Mouse (Mus musculus) CH12.LX (cell line): ENCODE results near the gene Slc9a3r1. TPM values are rescaled to one million over a fixed set of nuclear protein-coding genes. Genes with fewer than 3 reads are reported as not detected.

ENCODE experiments used
- DNase-seq: peaks from one replicate; pipeline ENCODE4 v3.0.0-alpha.2; 2013; ENCODE audit errors: extremely low read depth
- H3K27ac ChIP-seq: 2 replicates; pipeline ENCODE4 v1.5.1; 2012; ENCODE audit warnings: low read depth, mild to moderate bottlenecking, control low read depth, moderate library complexity; ENCODE audit not compliant: insufficient read depth
- H3K27me3 ChIP-seq: replicated peaks from 2 replicates; pipeline ENCODE3; 2012; ENCODE audit warnings: inconsistent platforms
- H3K36me3 ChIP-seq, 2 experiments: replicated peaks in 1 of 2; 2 replicates each; pipeline versions ENCODE3 to v1.6.1; 2012; ENCODE audit warnings: inconsistent platforms in 1 of 2, low read length in 1 of 2, mild to moderate bottlenecking in 1 of 2, mixed read lengths in 1 of 2, moderate library complexity in 1 of 2; ENCODE audit not compliant: control insufficient read depth in 1 of 2, insufficient read depth in 1 of 2
- H3K4me1 ChIP-seq, 2 experiments: 2 replicates each; pipeline ENCODE4 v1.6.1; 2012; ENCODE audit warnings: inconsistent platforms in 1 of 2, moderate library complexity in 1 of 2; ENCODE audit not compliant: insufficient read depth in 2 of 2, control insufficient read depth in 1 of 2
- H3K4me2 ChIP-seq: 2 replicates; pipeline ENCODE4 v1.6.1; 2012; ENCODE audit warnings: low read depth, mild to moderate bottlenecking, control low read depth; ENCODE audit not compliant: poor library complexity, insufficient read depth, severe bottlenecking
- H3K4me3 ChIP-seq, 3 experiments: fragments of 150-350 bp in 1 of 3; sonication (generic) in 1 of 3; replicated peaks in 1 of 3; 2 replicates each; pipeline versions ENCODE3 to v1.5.1; 2011 to 2012; ENCODE audit warnings: low read depth in 2 of 3, low read length in 2 of 3, mild to moderate bottlenecking in 2 of 3, moderate library complexity in 2 of 3, control low read depth in 1 of 3, improper control_type of control experiment in 1 of 3, inconsistent platforms in 1 of 3, mixed read lengths in 1 of 3; ENCODE audit not compliant: poor library complexity in 1 of 3
- H3K79me2 ChIP-seq: replicated peaks from 2 replicates; pipeline ENCODE4 v1.6.1; 2012; ENCODE audit warnings: mild to moderate bottlenecking, moderate library complexity; ENCODE audit not compliant: control insufficient read depth, poor library complexity, insufficient read depth, severe bottlenecking; ENCODE audit errors: extremely low read depth
- H3K9ac ChIP-seq: 2 replicates; pipeline ENCODE4 v1.6.1; 2012; ENCODE audit warnings: low read depth, mild to moderate bottlenecking, control low read depth, moderate library complexity; ENCODE audit not compliant: insufficient read depth
- H3K9me3 ChIP-seq: replicated peaks from 2 replicates; pipeline ENCODE3; 2012; ENCODE audit warnings: low read length, inconsistent platforms, mixed read lengths
- BHLHE40 ChIP-seq: IDR thresholded peaks from 2 replicates; pipeline ENCODE4 v1.6.1; 2011; ENCODE audit warnings: mild to moderate bottlenecking, low read depth, low read length, improper control_type of control experiment
- CHD1 ChIP-seq: IDR thresholded peaks from 2 replicates; pipeline ENCODE4 v1.6.1; 2012; ENCODE audit warnings: low read depth, low read length, improper control_type of control experiment, inconsistent platforms
- CTCF ChIP-seq, 2 experiments: IDR thresholded peaks in 1 of 2; conservative IDR thresholded peaks in 1 of 2; 2 replicates each; pipeline ENCODE4 v1.5.1; 2011 to 2012; ENCODE audit warnings: low read depth in 2 of 2, low read length in 2 of 2, improper control_type of control experiment in 1 of 2, inconsistent platforms in 1 of 2, mild to moderate bottlenecking in 1 of 2, moderate library complexity in 1 of 2
- E2F4 ChIP-seq: IDR thresholded peaks from 2 replicates; pipeline ENCODE4 v1.6.1; 2011; ENCODE audit warnings: low read depth, low read length, improper control_type of control experiment; ENCODE audit not compliant: insufficient replicate concordance
- GABPA ChIP-seq: IDR thresholded peaks from 2 replicates; pipeline ENCODE4 v1.6.1; 2012; ENCODE audit warnings: low read depth, low read length, improper control_type of control experiment, inconsistent platforms; ENCODE audit not compliant: insufficient replicate concordance
- IRF4 ChIP-seq: IDR thresholded peaks from 2 replicates; pipeline ENCODE4 v1.6.1; 2014; ENCODE audit warnings: low read depth, mild to moderate bottlenecking, inconsistent platforms, low read length, improper control_type of control experiment
- JUN ChIP-seq: IDR thresholded peaks from 2 replicates; pipeline ENCODE4 v1.6.1; 2011; ENCODE audit warnings: low read depth, mild to moderate bottlenecking, low read length, improper control_type of control experiment, moderate library complexity; ENCODE audit not compliant: insufficient read depth
- JUND ChIP-seq: conservative IDR thresholded peaks from 2 replicates; pipeline ENCODE4 v1.6.1; 2011; ENCODE audit warnings: low read depth, low read length, improper control_type of control experiment
- KAT2A ChIP-seq: IDR thresholded peaks from 2 replicates; pipeline ENCODE4 v1.6.1; 2012; ENCODE audit warnings: low read length, improper control_type of control experiment, inconsistent platforms; ENCODE audit not compliant: insufficient replicate concordance
- MAFK ChIP-seq: IDR thresholded peaks from 2 replicates; pipeline ENCODE4 v1.6.1; 2011; ENCODE audit warnings: low read length, improper control_type of control experiment; ENCODE audit not compliant: insufficient replicate concordance
- MAX ChIP-seq: IDR thresholded peaks from 2 replicates; pipeline ENCODE4 v1.6.1; 2011; ENCODE audit warnings: low read length, improper control_type of control experiment
- MAZ ChIP-seq: IDR thresholded peaks from 2 replicates; pipeline ENCODE4 v1.6.1; 2012; ENCODE audit warnings: low read depth, mild to moderate bottlenecking, inconsistent platforms, low read length, improper control_type of control experiment, moderate library complexity
- MYC ChIP-seq: IDR thresholded peaks from 2 replicates; pipeline ENCODE4 v1.6.1; 2011; ENCODE audit warnings: low read depth, mild to moderate bottlenecking, improper control_type of control experiment, low read length
- POLR2A ChIP-seq: IDR thresholded peaks from 2 replicates; pipeline ENCODE4 v1.6.1; 2011; ENCODE audit warnings: low read depth, mild to moderate bottlenecking, improper control_type of control experiment, low read length
- RCOR1 ChIP-seq: conservative IDR thresholded peaks from 2 replicates; pipeline ENCODE4 v1.6.1; 2012; ENCODE audit warnings: low read depth, mild to moderate bottlenecking, inconsistent platforms, low read length, improper control_type of control experiment
- SIN3A ChIP-seq: IDR thresholded peaks from 2 replicates; pipeline ENCODE4 v1.6.1; 2012; ENCODE audit warnings: low read length, improper control_type of control experiment, inconsistent platforms
- SMC3 ChIP-seq: IDR thresholded peaks from 2 replicates; pipeline ENCODE4 v1.6.1; 2011; ENCODE audit warnings: low read depth, low read length, improper control_type of control experiment
- USF1 ChIP-seq: IDR thresholded peaks from 2 replicates; pipeline ENCODE4 v1.6.1; 2014; ENCODE audit warnings: low read depth, mild to moderate bottlenecking, inconsistent platforms, low read length, improper control_type of control experiment
- USF2 ChIP-seq: conservative IDR thresholded peaks from 2 replicates; pipeline ENCODE4 v1.6.1; 2011; ENCODE audit warnings: low read depth, low read length, improper control_type of control experiment
- ZC3H11A ChIP-seq: IDR thresholded peaks from 2 replicates; pipeline ENCODE4 v1.6.1; 2012; ENCODE audit warnings: low read depth, mild to moderate bottlenecking, inconsistent platforms, low read length, improper control_type of control experiment
- ZKSCAN1 ChIP-seq: IDR thresholded peaks from 2 replicates; pipeline ENCODE4 v1.6.1; 2012; ENCODE audit warnings: low read depth, inconsistent platforms, low read length, improper control_type of control experiment, borderline replicate concordance
- ZNF384 ChIP-seq: IDR thresholded peaks from 2 replicates; pipeline ENCODE4 v1.6.1; 2012; ENCODE audit warnings: low read depth, low read length, improper control_type of control experiment, inconsistent platforms
- dilution Hi-C: fragments of 300-500 bp; cut with MboI; formaldehyde crosslinking; loops from 2 replicates; pipeline ENCODE4 v1.14.3; 2020; ENCODE audit warnings: low sequenced_read_pairs; ENCODE audit not compliant: extremely low pct_unique_long_range_greater_than_20kb, extremely low pct_ligation_motif_present
- in situ Hi-C: fragments of 300-500 bp; cut with MboI; formaldehyde crosslinking; loops from 3 replicates; pipeline ENCODE4 v1.14.3; 2019; ENCODE audit warnings: low sequenced_read_pairs, low pct_ligation_motif_present, low pct_unique_long_range_greater_than_20kb, mixed read lengths
- polyA plus RNA-seq: library from polyadenylated mRNA; unstranded; fragments of >175 nt; gene quantifications from 2 replicates; pipeline ENCODE4 v1.2.1, GENCODE M21; 2012; ENCODE audit warnings: low read depth; ENCODE audit not compliant: insufficient read length
- total RNA-seq, 2 experiments: library from RNA; depleted of rRNA; stranded (reverse); fragments of 300-350 nt in 1 of 2; fragments of >200 nt in 1 of 2; gene quantifications; 2 replicates each; pipeline ENCODE4 v1.2.3; 2012 to 2014

Gene Slc9a3r1
- total and polyA plus RNA-seq, 3 experiments, result 51.9 to 69.0 (median 63.7) TPM

GRCm38 (mm10) chr11:115215123-115215522, 52.0 kb downstream of the Slc9a3r1 start:
- H3K9me3 ChIP-seq, result no peaks in the 10 kb centered on the region
- H3K4me1 ChIP-seq, result peaks cover 0 to 7% of the 10 kb centered on the region in 2 experiments; a peak in 3 of 4 replicates
- H3K36me3 ChIP-seq, result peaks cover 10 to 84% of the 10 kb centered on the region in 2 experiments
- in situ Hi-C loops, result loop anchor here (10.0 kb wide), 1 partner anchor 260 kb away; the partner anchor contains the start of gene Armc7
- no peaks in the 10 kb centered on the region for H3K27me3 ChIP-seq
- DNase-seq, result no peak
- no peak overlapping the region for H3K4me2 ChIP-seq
- dilution Hi-C loops, result no loop called here
- H3K4me3 ChIP-seq, result no peak overlapping the region
- no peak overlapping the region for H3K9ac ChIP-seq
- H3K27ac ChIP-seq, result no peak overlapping the region
- H3K79me2 ChIP-seq, result no peaks in the 10 kb centered on the region
- no peak for TF ChIP-seq KAT2A
- TF ChIP-seq MYC, result no peak
- no peak for TF ChIP-seq USF2
- no peak for TF ChIP-seq SIN3A
- no peak for TF ChIP-seq BHLHE40

GRCm38 (mm10) chr11:115217439-115218410, 54.6 kb downstream of the Slc9a3r1 start:
- H3K9ac ChIP-seq, result no peak overlapping the region
- no peak for DNase-seq
- H3K27ac ChIP-seq, result no peak overlapping the region
- no peak overlapping the region for H3K4me3 ChIP-seq
- no peak overlapping the region for H3K4me2 ChIP-seq
- H3K4me1 ChIP-seq, result no peaks in the 10 kb centered on the region; a peak in 2 of 4 replicates
- no peaks in the 10 kb centered on the region for H3K79me2 ChIP-seq
- H3K27me3 ChIP-seq, result no peaks in the 10 kb centered on the region
- peaks cover 7 to 78% of the 10 kb centered on the region in 2 experiments for H3K36me3 ChIP-seq
- in situ Hi-C loops (loop anchor here (10.0 kb wide), 1 partner anchor 257 kb away; the partner anchor contains the start of gene Armc7), dilution Hi-C loops (no loop called here)
- H3K9me3 ChIP-seq, result no peaks in the 10 kb centered on the region
- no peak for TF ChIP-seq JUND
- TF ChIP-seq MYC, result no peak
- TF ChIP-seq ZNF384, result no peak
- TF ChIP-seq GABPA, result no peak
- TF ChIP-seq CHD1, result no peak
- TF ChIP-seq ZC3H11A, result no peak
- no peak for TF ChIP-seq USF1
- TF ChIP-seq IRF4, result no peak
- no peak for TF ChIP-seq KAT2A
- no peak for TF ChIP-seq POLR2A
- no peak for TF ChIP-seq ZKSCAN1
- TF ChIP-seq SMC3, result no peak
- no peak for TF ChIP-seq JUN
- no peak for TF ChIP-seq CTCF (conservative IDR thresholded peaks at IDR 0.05 in 1 of 2, IDR thresholded peaks at IDR 0.05 in 1 of 2; ENCODE audit: low read depth in 2 of 2, low read length in 2 of 2)
- TF ChIP-seq MAFK, result no peak
- TF ChIP-seq RCOR1, result no peak
- TF ChIP-seq E2F4, result no peak
- TF ChIP-seq MAX, result no peak
- no peak for TF ChIP-seq MAZ
